Mouse (Mus musculus) hindbrain, postnatal 0 days (tissue): ENCODE measurements at regions not wholly inside any gene's neighbourhood (a gene's known extent, or its start where the extent isn't known, plus 50 kb on each side); places are given as distances from the start of the nearest gene placed in this dataset.

Source experiments
- ATAC-seq: fragments of 200-750 bp; cut with Nextera tagmentation; 2 replicates; pipeline ENCODE4 v1.8.0; 2017; ENCODE audit warnings: mild to moderate bottlenecking, moderate TSS enrichment, moderate library complexity
- DNase-seq: peaks from one replicate; pipeline ENCODE4 v3.0.0-alpha.2; 2015; ENCODE audit warnings: low spot score
- H3K27ac ChIP-seq: fragments of 300-500 bp; sonication (generic); 2 replicates; pipeline ENCODE4 v1.5.1; 2014; ENCODE audit warnings: mild to moderate bottlenecking
- H3K27me3 ChIP-seq: fragments of 300-500 bp; sonication (generic); 2 replicates; pipeline ENCODE4 v1.6.1; 2014; ENCODE audit warnings: low read length, mixed read lengths; ENCODE audit not compliant: insufficient read depth
- H3K36me3 ChIP-seq: fragments of 300-500 bp; sonication (generic); 2 replicates; pipeline ENCODE4 v1.6.1; 2014; ENCODE audit warnings: low read length, mixed read lengths; ENCODE audit not compliant: insufficient read depth
- H3K4me1 ChIP-seq: fragments of 300-500 bp; sonication (generic); 2 replicates; pipeline ENCODE4 v1.6.1; 2014; ENCODE audit warnings: antibody characterized with exemption, low read length, mixed read lengths; ENCODE audit not compliant: insufficient read depth
- H3K4me2 ChIP-seq: fragments of 300-500 bp; sonication (generic); 2 replicates; pipeline ENCODE4 v1.6.1; 2014; ENCODE audit warnings: low read depth, mild to moderate bottlenecking, low read length, moderate library complexity, mixed read lengths
- H3K4me3 ChIP-seq: fragments of 300-500 bp; sonication (generic); 2 replicates; pipeline ENCODE4 v1.5.1; 2014; ENCODE audit warnings: low read length
- H3K9ac ChIP-seq: fragments of 300-500 bp; sonication (generic); replicated peaks from 2 replicates; pipeline ENCODE4 v1.6.1; 2014; ENCODE audit warnings: mild to moderate bottlenecking, low read length, moderate library complexity, mixed read lengths
- H3K9me3 ChIP-seq: fragments of 300-500 bp; sonication (generic); 2 replicates; pipeline ENCODE4 v1.6.1; 2016; ENCODE audit warnings: low read length, mixed read lengths
- CTCF ChIP-seq: IDR thresholded peaks from 2 replicates; pipeline ENCODE4 v1.5.1; 2016; ENCODE audit warnings: antibody characterized with exemption, control low read depth, low read depth
- WGBS: fragments of 180-500 bp; shearing (Covaris S2); extraction: QIAGEN DNeasy Blood & Tissue Kit; methylation state at CpG from one replicate; pipeline ENCODE4 v1.1.7; 2014; 5-methylcytosine and 5-hydroxymethylcytosine counted together

GRCm38 (mm10) chr1:52366386-52366785 lies 133.4 kb upstream of the Gls start:
- no peak for TF ChIP-seq CTCF
- 85% methylated on average over 7 of the region's 7 CpGs for WGBS
- Histone ChIP-seq H3K4me2 (no peak overlapping the region), H3K27me3 (no peaks in the 10 kb centered on the region), H3K27ac (no peak overlapping the region), H3K36me3 (no peaks in the 10 kb centered on the region), H3K4me3 (no peak overlapping the region), H3K9me3 (no peaks in the 10 kb centered on the region), H3K9ac (no peak overlapping the region), H3K4me1 (0 out of 2 replicates have a peak, but pooled peaks cover 3% of the 10 kb centered on the region)
- DNase-seq (no peak), ATAC-seq (no peak)

GRCm38 (mm10) chr1:52363625-52364024 lies 130.6 kb upstream of the Gls start:
- DNase-seq: no peak
- Histone ChIP-seq H3K4me1 (0 out of 2 replicates have a peak, but pooled peaks cover 3% of the 10 kb centered on the region), H3K4me2 (no peak overlapping the region), H3K9ac (no peak overlapping the region), H3K4me3 (no peak overlapping the region), H3K36me3 (no peaks in the 10 kb centered on the region), H3K9me3 (no peaks in the 10 kb centered on the region), H3K27ac (no peak overlapping the region), H3K27me3 (no peaks in the 10 kb centered on the region)
- no peak for ATAC-seq
- TF ChIP-seq CTCF: no peak
- 82% methylated on average over 3 of the region's 3 CpGs for WGBS

GRCm38 (mm10) chr1:52362976-52363375 lies 129.9 kb upstream of the Gls start:
- Histone ChIP-seq H3K4me1 (0 out of 2 replicates have a peak, but pooled peaks cover 3% of the 10 kb centered on the region), H3K36me3 (no peaks in the 10 kb centered on the region), H3K4me2 (no peak overlapping the region), H3K9ac (no peak overlapping the region), H3K4me3 (no peak overlapping the region), H3K27me3 (no peaks in the 10 kb centered on the region), H3K9me3 (no peaks in the 10 kb centered on the region), H3K27ac (no peak overlapping the region)
- no peak for DNase-seq
- TF ChIP-seq CTCF: no peak
- ATAC-seq: no peak

GRCm38 (mm10) chr1:52354041-52354582 lies 121.1 kb upstream of the Gls start:
- no peak overlapping the region for H3K9ac ChIP-seq
- H3K4me2 ChIP-seq: no peak overlapping the region
- no peaks in the 10 kb centered on the region for H3K4me1 ChIP-seq
- WGBS: 90% methylated on average over 6 of the region's 6 CpGs
- H3K9me3 ChIP-seq: no peaks in the 10 kb centered on the region
- ATAC-seq (peak; percentile 12; the same call in 1 of the 2 replicates), DNase-seq (peak; percentile 13)
- H3K27me3 ChIP-seq: no peaks in the 10 kb centered on the region
- no peaks in the 10 kb centered on the region for H3K36me3 ChIP-seq
- no peak overlapping the region for H3K27ac ChIP-seq
- H3K4me3 ChIP-seq: no peak overlapping the region
- TF ChIP-seq CTCF: no peak

- H3K4me2 ChIP-seq: no peak overlapping the region
- H3K27me3 ChIP-seq: no peaks in the 10 kb centered on the region
- DNase-seq (no peak), ATAC-seq (no peak)
- no peaks in the 10 kb centered on the region for H3K4me1 ChIP-seq
- no peak for TF ChIP-seq CTCF
- H3K9me3 ChIP-seq: no peaks in the 10 kb centered on the region
- H3K9ac ChIP-seq: no peak overlapping the region
- WGBS: 97% methylated on average over 2 of the region's 2 CpGs
- H3K36me3 ChIP-seq: no peaks in the 10 kb centered on the region
- no peak overlapping the region for H3K4me3 ChIP-seq
- H3K27ac ChIP-seq: no peak overlapping the region
These were observed 109.1 kb upstream of the Gls start for GRCm38 (mm10) chr1:52342127-52342526.

- no peak overlapping the region for H3K9ac ChIP-seq
- DNase-seq (no peak), ATAC-seq (no peak)
- no peaks in the 10 kb centered on the region for H3K4me1 ChIP-seq
- no peak overlapping the region for H3K27ac ChIP-seq
- no peak for TF ChIP-seq CTCF
- H3K36me3 ChIP-seq: no peaks in the 10 kb centered on the region
- H3K4me2 ChIP-seq: no peak overlapping the region
- H3K4me3 ChIP-seq: no peak overlapping the region
- no peaks in the 10 kb centered on the region for H3K9me3 ChIP-seq
- no peaks in the 10 kb centered on the region for H3K27me3 ChIP-seq
- WGBS: 86% methylated on average over 3 of the region's 3 CpGs
These were observed 105.7 kb upstream of the Gls start for GRCm38 (mm10) chr1:52338704-52339103.

- Histone ChIP-seq H3K27me3 (no peaks in the 10 kb centered on the region), H3K27ac (no peak overlapping the region), H3K9me3 (no peaks in the 10 kb centered on the region), H3K4me1 (no peaks in the 10 kb centered on the region), H3K4me2 (no peak overlapping the region), H3K36me3 (no peaks in the 10 kb centered on the region), H3K4me3 (no peak overlapping the region), H3K9ac (no peak overlapping the region)
- 84% methylated on average over 6 of the region's 6 CpGs for WGBS
- DNase-seq (no peak), ATAC-seq (no peak)
- TF ChIP-seq CTCF: no peak
These were observed 105.2 kb upstream of the Gls start for GRCm38 (mm10) chr1:52338243-52338642.
